In genomic region chr11:119183684-119184310, GRCm38 (mm10) we compare ENCODE assay signal across 13 mouse cellular contexts. TPM values are rescaled to one million over a fixed set of nuclear protein-coding genes. Genes with fewer than 3 reads are reported as not detected.
DNase-seq lines count a peak whose midpoint lies in the region; ATAC-seq and TF ChIP-seq lines count a peak whose summit lies in the region.
"Had no signal": no experiment of that assay in that cellular context is flagged by ENCODE, and none has a peak within 500 bp of the region (broad histone marks: within the 10 kb centered on the region; RNA-seq: fewer than 3 reads in every experiment).

No protein-coding gene starts in this region.

- no peak for DNase-seq in hindbrain, postnatal 0 days (ENCODE audit: low spot score)
- DNase-seq in CD4-positive helper T cell, adult 2 months (ENCODE audit: low read depth, low spot score), result peak; percentile 41
- peak; percentile 56 for DNase-seq in MN1 (ENCODE audit: low spot score)
- DNase-seq in kidney, postnatal 10 days, result peak; percentile 55
- DNase-seq in lung, postnatal 36 days, result no peak
- DNase-seq in ovary, postnatal 10 days (ENCODE audit: low spot score), result no peak
- DNase-seq: cerebellum, postnatal 14 days; layer of hippocampus, postnatal 36 days had no signal

- H3K27me3 ChIP-seq in hindbrain, embryonic 13.5 days, result no peaks in the 10 kb centered on the region
- no peaks in the 10 kb centered on the region for H3K27me3 ChIP-seq in hindbrain, postnatal 0 days (ENCODE audit: insufficient read depth, low read length)
- H3K27me3 ChIP-seq: CH12.LX; liver, embryonic 15.5 days had no signal

- H3K4me3 ChIP-seq in hindbrain, embryonic 13.5 days, result no peak overlapping the region
- no peak overlapping the region for H3K4me3 ChIP-seq in hindbrain, postnatal 0 days (ENCODE audit: low read length)
- H3K4me3 ChIP-seq: heart, embryonic 10.5 days; liver, embryonic 15.5 days had no signal

- no peak for TF ChIP-seq CTCF in hindbrain, postnatal 0 days (IDR thresholded peaks at IDR 0.05; ENCODE audit: low read depth)

- ATAC-seq in hindbrain, embryonic 13.5 days (ENCODE audit: low FRiP score), result no peak
- no peak for ATAC-seq in hindbrain, postnatal 0 days
- ATAC-seq in monocyte, adult 5-6 weeks (replicated peaks; ENCODE audit: insufficient number of reproducible peaks, low FRiP score, low TSS enrichment, poor library complexity, severe bottlenecking), result no peak

- H3K9me3 ChIP-seq in hindbrain, embryonic 13.5 days, result no peaks in the 10 kb centered on the region
- H3K9me3 ChIP-seq in hindbrain, postnatal 0 days (ENCODE audit: low read length), result no peaks in the 10 kb centered on the region
- H3K9me3 ChIP-seq: heart, embryonic 10.5 days; liver, embryonic 15.5 days had no signal

- H3K36me3 ChIP-seq in hindbrain, embryonic 13.5 days, result no peaks in the 10 kb centered on the region
- no peaks in the 10 kb centered on the region for H3K36me3 ChIP-seq in hindbrain, postnatal 0 days (ENCODE audit: insufficient read depth, low read length)
- H3K36me3 ChIP-seq: heart, embryonic 10.5 days; liver, embryonic 15.5 days had no signal

- H3K4me1 ChIP-seq in hindbrain, embryonic 13.5 days (replicated peaks), result peaks cover 79% of the 10 kb centered on the region
- peaks cover 12% of the 10 kb centered on the region for H3K4me1 ChIP-seq in hindbrain, postnatal 0 days (ENCODE audit: insufficient read depth, low read length)

- 67% methylated on average over 15 of the region's 15 CpGs for WGBS in hindbrain, embryonic 13.5 days
- WGBS in hindbrain, postnatal 0 days, result 61% methylated on average over 15 of the region's 15 CpGs

- H3K4me2 ChIP-seq in hindbrain, embryonic 13.5 days, result no peak overlapping the region
- H3K4me2 ChIP-seq in hindbrain, postnatal 0 days (ENCODE audit: low read depth, low read length), result no peak overlapping the region
- H3K4me2 ChIP-seq: liver, embryonic 15.5 days had no signal

- peak overlapping the region; percentile 49; the same call in 1 of the 2 replicates for H3K9ac ChIP-seq in hindbrain, embryonic 13.5 days
- no peak overlapping the region for H3K9ac ChIP-seq in hindbrain, postnatal 0 days (replicated peaks; ENCODE audit: low read length)
- H3K9ac ChIP-seq: liver, embryonic 15.5 days had no signal

- H3K27ac ChIP-seq in hindbrain, embryonic 13.5 days, result peak overlapping the region; percentile 63
- no peak overlapping the region for H3K27ac ChIP-seq in hindbrain, postnatal 0 days
- H3K27ac ChIP-seq: liver, embryonic 15.5 days had no signal

RNA-seq across cellular contexts. Expression of gene Tbc1d16, which starts 44.5 kb away (rescaled TPM):
- polyA plus RNA-seq in hindbrain, embryonic 13.5 days (2015; fragmentation: Nextera tagmentation; extraction: Ambion mirVana), result 57.4 and 61.1 TPM in 2 replicates
- total RNA-seq in hindbrain, postnatal 0 days (2014; rRNA removed), result 161 and 182 TPM in 2 replicates
- 42.1 and 43.9 TPM in 2 replicates for polyA plus RNA-seq in hindbrain, postnatal 0 days (2015; fragmentation: Nextera tagmentation; extraction: Ambion mirVana)
- total RNA-seq in monocyte, adult 5-6 weeks (2017), result 0.21 to 0.86 TPM (median 0.49 TPM) in 3 replicates

RNA-seq across cellular contexts. Expression of gene Ccdc40, which starts 44.6 kb away (rescaled TPM):
- 14.6 and 18.0 TPM in 2 replicates for polyA plus RNA-seq in hindbrain, embryonic 13.5 days (2015; fragmentation: Nextera tagmentation; extraction: Ambion mirVana)
- total RNA-seq in hindbrain, postnatal 0 days (2014; rRNA removed), result 11.5 and 12.5 TPM in 2 replicates
- 9.7 and 10.3 TPM in 2 replicates for polyA plus RNA-seq in hindbrain, postnatal 0 days (2015; fragmentation: Nextera tagmentation; extraction: Ambion mirVana)
- 0.96 to 2.3 TPM (median 1.8 TPM) in 3 replicates for total RNA-seq in monocyte, adult 5-6 weeks (2017)

Comparison
In these comparisons a context has a peak if more than half of its experiments do, and no peak if none do; other contexts are left out.
1. DNase-seq: peak in CD4-positive helper T cell, adult 2 months (single experiment), MN1 (single experiment) and kidney, postnatal 10 days (single experiment); none in hindbrain, postnatal 0 days (single experiment), lung, postnatal 36 days (single experiment) and ovary, postnatal 10 days (single experiment).
2. RNA of gene Tbc1d16, which starts 44.5 kb away (total RNA-seq): 161 to 182 TPM in hindbrain, postnatal 0 days; 0.21 to 0.86 TPM in monocyte, adult 5-6 weeks; every median in the first group is over 10 times any median in the second.